Mouse (Mus musculus): ENCODE results near the gene Snap47.
A peak's percentile ranks its signal among the peaks of the same experiment; 100 is the strongest.
"Not testable (repeated sequence)": the region's sequence is repeated elsewhere in the genome, so short reads cannot be mapped to it uniquely, and the experiment has no call there.

Gene Snap47

DNA sequence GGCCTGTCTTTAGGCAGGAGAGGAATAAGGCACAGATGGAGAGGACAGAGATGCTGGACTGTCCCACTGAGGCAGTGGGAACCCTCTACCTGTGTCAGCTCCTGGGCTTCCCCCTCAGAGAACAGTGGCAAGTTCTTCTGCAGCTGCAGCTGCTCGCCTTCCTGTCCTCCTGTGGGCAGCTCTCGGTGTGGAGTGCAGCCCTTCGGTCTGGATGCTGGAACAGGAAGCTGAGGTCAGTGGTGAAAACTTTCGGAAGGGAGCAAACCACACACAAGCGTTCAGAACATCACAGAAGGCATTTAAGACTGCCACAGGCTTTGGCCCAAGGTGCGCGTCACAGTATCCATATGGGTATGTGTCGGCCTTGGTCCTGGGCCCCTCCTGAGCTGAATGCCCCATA lies 29.6 kb downstream of the Snap47 start:
- DNase-seq = no peak

DNA sequence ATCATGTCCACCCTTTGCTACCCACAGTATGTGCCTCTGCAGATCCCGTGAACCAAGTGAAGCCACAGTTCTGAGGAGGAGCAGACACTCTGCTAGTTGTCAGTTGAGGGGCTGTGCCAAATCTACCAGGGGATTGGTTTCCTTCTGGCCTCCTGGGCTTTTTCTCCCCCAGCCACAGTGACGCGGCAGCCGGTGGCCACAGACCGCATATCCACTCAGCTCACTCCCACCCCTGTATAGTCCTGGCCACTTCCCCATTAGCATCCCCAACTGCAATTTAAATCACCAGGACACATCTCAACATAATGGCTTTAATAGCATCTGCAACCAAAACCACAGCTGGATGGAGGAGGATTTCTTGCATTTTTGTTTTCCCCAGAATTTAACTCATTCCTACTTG lies 32.3 kb downstream of the Snap47 start:
- no peak for DNase-seq

DNA sequence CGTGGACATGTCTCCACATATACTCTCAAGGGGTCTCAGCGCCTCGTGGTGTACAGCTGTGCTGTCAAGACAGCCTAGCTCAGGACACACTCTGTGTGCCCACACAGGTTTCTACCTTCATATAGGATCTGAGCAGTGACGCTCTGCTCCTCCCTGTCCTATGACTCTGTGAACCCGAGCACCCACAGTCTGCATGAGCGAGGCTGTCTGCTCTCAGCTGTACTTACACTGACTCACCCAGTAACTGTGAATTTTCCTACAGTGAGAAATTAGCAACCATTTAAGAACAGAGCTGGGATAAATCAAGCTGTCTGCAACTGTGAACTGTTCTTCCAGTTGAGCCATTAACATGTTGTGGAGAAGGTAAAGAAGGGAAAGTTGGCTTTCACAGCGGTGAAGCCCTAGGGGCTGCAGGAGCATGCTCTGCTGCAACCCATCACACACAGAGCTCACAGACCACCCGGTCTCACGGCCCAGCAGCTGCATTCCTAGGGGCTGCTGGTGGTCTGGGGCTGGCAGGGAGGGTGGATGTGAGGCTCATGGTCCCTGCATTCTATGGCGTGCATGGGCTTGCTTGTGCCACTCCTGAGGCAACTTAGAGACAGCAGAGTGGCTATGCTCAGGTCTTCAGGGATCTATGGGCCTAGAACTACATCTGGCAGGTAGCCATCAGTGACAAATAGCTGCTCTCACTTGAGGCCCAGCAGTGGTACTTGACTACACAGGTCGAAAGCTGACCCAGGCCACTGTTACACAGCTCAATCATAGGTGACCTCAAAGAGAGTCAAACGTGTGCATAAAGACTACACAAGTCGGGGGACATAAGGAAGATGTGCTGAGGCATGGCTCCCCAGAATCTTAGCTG lies 37.8 kb downstream of the Snap47 start:
- peak; percentile 9 for DNase-seq

DNA sequence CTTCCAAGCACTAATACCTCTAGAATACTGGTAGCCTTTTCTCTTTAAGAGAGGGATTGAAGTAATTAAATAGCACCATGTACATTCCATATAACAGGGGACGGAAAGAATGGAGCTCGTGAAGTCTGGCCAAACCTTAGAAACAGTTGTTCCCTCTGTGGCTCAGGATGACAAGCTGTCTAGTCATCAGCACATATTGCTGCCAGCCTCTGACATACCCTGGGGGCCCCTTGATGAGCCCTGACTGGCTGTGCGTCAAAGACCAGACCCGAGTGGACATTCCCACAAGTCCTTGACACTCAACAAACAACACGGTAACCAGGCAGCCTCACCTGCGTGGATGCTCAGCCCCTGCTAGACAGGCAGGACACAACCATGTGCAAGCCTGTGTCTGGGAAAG lies 38.9 kb downstream of the Snap47 start:
- peak; percentile 3 for DNase-seq

DNA sequence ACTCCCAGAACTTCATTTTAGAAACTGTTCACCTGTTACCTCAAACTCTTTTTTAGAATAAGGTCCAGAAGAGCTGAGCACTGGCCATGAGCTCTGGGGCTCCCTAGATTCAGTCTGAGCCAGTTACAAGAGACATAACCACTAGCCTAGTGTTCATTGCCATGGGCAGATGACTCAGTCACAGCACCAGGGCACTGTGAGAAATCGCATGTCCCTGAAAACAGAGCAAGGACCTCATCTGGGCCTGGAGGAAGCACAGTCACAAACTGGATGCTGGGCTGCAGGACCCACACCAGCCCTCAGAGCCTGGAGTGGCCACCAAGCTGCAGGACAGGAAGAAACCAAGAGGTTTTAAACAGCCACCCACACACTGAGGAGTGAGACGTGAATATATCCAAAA lies 40.1 kb downstream of the Snap47 start:
- DNase-seq = no peak

DNA sequence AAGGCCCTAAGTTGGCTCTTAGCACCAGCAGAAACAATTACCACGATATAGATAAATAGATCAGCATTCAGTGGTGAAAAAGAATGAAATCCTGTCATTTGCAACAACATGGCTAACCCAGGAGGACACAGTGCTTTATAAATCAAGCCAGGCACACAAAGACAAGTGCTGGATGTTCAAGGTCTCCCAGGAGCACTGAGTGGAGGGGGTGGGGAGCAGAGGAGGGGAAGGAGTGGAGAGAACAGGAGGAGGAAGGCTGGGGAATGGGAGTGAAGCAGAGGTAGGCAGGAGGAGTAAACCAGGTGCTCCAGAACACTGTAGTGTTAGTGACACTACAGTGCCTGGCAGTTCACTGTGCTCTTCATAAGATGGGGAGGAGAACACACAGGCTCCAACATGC lies 45.2 kb downstream of the Snap47 start:
- no peak for DNase-seq

DNA sequence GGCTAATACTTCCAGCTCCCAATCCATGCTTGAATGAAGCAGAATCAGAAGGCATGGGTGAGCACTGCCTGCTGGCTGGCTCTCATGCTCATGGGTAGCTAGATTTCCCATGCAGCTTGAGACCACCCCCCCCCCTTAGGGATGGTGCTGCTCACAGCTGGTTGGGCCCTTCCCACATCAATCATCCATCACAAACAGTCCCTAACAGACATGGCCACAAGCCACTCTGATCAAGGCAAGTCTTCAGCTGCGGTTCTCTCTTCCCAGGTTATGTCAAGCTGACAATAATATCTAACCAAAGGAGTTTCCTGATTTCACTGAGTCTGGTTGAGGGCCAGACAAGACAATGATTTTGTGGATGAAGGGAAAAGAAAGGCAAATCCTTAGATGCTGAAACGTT lies 50.1 kb downstream of the Snap47 start:
- DNase-seq = no peak

DNA sequence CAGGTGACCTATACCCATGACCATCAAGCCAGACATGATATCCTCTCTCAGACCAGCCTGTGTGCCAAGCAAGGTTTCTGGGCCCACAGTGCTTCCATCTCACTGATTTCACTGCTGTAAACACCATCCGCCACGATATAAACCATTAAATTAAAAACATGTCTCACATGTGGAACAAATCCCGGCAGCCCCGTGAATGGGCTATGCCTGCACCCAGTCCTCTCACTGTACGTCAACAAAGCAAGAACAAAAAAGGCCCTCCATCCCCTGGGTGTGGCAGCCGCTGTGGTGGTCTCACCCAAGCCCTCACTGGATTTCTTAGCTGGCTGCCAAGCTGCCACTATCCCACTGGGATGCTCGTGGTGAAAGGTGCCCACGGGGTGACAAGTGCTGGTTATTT lies 51.2 kb downstream of the Snap47 start:
- no peak for DNase-seq

DNA sequence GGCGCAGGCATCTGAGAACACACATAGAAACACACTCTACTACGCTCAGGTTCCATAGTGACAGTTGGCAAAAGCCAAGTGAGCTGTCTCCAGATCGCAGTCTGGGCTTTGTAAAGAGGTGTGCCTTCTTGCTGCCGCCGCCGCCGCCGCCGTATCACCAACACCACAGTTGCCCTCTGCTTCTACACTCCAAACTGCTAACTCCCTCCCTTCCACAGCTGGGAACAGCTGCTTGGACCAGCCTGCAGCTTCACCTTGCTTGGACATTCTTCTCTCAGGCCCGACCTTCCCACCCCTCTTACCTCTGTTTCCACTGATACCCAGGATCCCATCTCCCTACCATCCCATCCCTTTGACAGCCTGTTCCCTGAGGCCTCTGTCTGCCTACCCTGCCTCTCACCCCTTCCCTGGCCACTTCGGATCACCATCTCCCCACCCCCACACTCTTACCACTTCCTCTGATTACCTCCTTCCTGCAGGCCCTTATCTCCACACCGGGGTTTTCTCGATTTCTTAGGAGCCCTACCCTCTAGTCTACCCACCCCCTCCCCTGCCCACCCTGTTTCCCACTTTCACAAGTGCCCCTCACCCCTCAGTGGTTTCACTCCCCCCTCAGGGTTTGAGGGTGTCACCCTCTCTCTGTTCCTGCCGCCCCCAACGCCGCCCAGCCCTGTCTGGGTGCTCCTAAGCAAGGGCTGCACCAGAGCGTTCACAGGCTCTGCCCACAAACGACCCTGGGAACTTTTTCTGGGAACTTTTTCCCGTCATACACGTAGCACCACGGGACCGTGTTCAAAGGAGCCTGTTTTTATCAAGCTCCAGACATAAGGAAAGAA lies 53.2 kb downstream of the Snap47 start:
- DNase-seq = no peak

DNA sequence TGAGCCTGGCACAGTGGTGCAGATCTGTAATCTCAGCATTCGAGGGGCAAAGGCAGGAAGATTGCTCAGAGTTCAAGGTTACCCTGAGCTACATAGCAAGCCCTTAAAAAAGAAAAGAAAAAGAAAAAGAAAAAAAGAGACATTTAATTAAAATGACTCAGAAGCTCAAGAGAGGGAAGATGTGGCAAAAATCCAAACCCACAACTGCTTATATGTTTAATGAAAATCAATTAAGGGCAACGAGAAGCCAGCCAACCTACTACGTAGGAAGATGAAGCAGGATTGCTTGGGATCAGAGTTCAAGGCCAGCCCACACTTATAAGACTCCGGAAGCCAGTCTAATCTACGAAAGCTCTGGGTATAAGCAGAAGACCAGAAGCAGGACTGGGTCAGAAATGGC lies 56.5 kb downstream of the Snap47 start:
- DNase-seq = no peak

DNA sequence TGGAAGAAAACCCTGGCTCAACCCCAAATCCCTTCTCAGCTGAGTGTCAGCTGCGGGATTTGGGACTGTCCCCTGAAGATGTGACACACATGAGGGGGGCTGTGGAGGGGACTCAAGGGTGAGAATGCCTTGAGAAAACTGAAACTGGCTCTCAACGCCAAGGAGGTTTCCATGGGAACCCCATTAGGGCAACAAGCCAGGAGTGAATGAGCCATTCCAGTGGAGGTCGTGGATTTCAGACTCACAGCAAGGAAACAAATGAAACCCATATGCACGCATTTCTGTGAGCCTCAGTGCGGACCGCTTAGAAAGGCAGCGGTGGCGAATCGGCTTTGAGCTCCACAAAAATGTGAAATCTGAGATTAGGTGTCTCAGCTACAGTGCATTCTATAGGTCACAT lies 57.4 kb downstream of the Snap47 start:
- DNase-seq = no peak

DNA sequence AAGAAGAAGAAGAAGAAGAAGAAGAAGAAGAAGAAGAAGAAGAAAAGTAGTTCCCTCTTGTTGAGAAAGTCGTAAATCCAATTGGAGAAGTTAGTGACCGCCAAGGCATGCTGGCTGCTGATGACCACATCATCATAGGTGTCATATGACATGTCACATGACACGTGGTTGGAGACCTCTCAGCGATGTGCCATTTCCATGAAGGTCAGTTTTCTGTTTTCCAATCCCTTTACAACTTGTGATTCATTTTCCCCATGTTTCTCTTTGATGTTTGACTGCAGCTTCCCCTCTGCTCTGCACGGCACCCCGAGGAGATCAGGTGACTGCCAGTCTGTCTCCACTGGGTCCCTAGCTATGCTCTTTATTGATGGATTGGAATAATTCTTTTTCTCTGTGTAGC lies 58.7 kb downstream of the Snap47 start:
- no peak for DNase-seq

DNA sequence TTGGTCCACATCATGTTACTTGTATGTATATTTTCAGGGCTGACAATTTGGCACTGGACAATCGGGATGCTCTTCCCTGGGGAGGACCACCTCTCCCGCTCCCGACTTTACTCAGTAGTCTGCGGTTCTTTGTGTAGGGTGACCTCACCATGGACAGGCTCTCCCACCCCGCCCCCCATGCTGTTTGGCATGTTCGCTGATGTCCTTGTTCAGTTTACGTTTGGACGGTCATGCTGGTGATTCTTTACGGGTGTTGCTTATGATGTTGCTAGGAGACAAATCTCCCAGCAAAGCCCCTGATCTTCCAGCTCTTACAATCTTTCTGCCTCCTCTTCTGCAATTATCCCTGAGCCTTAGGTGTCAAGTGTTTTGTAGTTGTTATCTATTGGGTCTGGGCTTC lies 60.5 kb downstream of the Snap47 start:
- no peak for DNase-seq

DNA sequence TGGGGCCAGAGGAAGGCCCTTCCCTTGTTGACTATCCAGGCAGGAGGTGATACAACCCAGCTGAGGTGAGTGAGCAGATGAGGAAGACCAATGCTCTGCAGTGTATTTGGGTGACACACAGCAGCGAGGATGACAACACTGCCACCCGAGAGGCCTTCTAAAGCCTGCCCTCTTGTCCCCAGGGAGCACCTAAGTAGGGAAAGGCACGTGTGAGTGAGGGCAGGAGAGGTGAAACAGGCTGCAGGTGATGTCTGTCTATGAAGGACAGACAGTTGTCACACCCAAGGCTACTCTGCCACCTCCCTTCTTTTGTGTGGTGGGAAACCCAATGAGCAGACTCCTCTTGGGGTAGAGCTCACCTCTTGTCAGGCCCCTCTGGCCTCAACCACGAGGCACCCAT lies 61.4 kb downstream of the Snap47 start:
- no peak for DNase-seq

DNA sequence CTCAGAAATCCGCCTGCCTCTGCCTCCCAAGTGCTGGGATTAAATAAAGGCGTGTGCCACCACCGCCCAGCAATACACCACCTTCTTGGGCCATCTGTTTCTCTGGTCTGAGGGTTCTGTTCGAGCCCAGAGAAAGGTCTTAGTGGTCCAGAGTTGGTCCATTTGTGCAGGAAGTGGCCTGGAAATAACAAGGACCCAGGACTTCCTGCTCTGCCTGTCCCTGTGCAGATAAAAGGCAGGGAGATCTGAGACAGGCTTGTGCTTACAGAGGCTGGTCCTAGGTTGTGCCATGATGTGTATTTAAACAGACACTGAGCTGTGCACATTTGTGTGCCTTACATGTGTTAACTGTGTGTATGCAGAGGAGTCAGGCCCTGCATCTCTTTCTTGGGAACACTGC lies 62.2 kb downstream of the Snap47 start:
- no peak for DNase-seq

DNA sequence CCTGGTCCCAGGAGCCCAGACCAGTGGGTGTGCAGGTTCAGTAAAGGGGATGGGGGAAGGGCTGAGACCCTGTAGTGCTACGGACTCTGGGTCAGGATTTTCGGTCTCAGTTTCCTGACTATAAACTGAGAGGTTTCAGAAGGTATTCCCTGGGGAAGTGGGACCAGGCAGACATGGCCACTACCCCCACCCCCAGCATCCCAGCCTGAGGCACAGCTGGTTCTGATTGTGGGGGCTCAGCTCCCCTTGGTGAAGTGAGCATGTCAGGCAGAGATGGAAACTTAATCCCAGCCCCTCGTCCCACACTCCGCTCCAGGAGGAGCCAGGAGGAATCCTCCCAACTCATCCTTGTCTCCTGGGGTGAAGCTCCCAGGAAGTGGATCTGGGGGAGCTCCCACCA lies 63.5 kb downstream of the Snap47 start:
- DNase-seq = no peak

DNA sequence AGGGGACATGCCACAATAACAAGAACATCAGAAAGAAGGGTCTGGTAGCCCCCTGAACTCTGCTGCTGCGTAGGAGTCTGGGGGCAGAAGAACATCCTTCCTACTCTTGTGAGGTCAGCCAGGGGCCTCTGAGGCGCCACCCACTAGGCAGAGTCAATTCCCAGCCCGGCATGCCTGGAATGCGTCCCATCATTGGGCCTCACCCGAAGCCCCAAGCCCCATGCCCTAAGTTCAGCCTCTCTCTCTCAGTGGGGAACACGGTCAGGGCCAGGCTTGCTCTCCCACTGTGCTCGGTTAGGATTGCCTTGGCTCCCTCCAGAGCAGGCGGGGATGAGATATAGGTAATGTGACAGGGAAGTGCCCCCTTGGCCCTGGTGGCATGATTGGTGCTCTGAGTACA lies 65.9 kb downstream of the Snap47 start:
- DNase-seq = no peak

DNA sequence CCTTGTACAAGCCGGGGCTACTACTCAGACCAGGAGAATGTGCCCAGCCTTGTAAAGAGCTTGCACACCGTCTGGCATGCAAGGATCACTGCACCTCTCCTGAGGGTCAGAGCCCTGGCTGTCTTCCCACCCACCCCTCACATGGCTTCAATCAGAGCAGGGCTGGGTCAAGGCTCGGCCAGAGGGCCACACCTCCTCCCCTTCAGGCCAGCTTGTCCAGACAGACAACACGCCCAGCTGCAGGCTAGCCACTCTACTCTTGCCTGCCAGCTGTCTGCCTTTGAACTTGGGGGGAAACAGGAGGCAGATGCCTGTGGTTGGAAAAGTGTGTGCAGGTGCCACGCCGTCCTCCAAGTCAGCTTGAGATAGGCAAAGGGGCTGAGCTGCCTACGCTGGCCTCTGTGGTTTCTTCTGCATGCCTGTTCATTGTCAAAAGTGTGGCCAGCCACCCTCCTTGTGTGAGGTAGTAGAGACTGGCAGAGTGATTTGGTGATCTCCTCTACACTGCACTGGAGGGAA lies 66.5 kb downstream of the Snap47 start:
- no peak for DNase-seq

DNA sequence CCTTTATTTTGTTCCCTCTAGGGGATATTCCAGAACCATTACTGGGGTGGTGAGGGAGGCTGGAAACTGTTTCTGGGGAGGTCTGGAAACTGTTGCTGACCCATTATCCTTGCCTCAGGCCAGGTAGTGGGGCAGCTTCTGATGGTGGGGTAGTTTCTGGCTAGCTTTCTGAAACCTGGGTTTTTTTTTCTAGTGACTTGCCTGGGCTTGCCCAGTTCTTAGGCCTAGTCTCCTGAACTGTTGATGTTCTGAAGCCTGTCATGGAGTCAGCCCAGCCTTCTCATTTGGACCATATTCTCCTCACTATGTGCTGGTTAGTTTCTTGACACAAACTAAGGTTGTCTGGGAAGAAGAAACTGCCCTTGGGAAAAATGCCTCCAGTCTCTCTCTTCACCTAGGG lies 71.4 kb downstream of the Snap47 start:
- DNase-seq = no peak

DNA sequence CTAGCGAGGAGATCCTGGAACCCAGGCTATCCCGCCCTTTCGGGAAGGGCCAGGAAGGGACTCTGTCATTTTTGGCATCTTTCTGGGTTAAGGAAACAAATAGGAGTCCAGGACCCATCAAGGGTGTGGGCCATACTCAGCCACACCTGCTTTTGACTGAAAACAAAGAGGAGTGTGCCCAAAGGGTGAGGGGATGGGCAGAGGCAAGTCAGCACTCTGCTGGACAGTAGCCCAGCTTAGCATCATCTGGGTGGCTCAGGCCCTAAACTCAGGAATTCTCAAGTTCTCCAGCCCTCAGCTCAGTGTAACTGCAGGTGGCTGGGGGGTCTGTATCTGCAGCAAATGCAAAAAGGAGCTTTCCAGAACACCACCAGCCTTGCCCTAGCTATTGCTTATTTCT lies 73.0 kb downstream of the Snap47 start:
- DNase-seq = no peak

DNA sequence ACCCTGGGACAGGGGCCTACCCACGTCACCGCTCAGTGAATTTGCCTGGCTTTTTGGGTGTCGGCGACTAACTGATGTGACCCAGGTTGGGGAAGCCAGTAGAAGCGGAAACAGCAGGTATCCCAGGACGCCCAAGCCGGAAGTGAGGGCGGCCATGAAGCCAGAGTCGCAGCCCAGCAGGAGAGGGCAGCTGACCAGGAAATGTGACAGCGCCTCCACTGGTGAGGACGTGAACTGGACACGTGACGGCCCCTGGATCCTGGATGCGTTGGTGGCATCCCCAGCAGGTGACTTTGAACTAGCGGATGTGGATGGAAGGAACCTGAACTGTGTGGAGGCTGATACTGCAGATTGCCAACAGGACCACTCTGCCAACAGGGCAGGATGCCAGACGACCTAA lies 75.5 kb downstream of the Snap47 start, which contains the start of gene Prss38:
TSS of gene Prss38 (minus strand) at position 183 of the 400 bp plus-strand sequence.
- no peak for DNase-seq

DNA sequence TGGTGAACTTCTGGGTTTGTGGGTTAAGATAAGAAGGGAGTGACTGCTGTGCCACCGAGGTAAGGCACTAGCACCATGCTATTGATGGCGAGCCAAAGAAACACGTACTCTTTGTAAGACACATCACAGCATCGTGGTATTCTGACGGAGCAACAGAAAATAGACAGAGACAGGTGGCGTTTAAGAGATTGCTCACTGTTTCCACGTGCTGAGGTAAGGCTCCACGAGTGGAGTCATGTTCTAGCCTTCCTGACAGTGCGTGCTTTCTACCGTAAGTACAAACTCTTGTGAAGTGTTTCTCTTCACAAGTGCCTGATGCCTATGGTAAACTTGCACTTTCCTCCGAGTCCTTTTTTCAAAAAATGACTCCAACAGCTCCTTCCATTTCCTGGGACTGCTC lies 81.1 kb downstream of the Snap47 start:
- DNase-seq = no peak

DNA sequence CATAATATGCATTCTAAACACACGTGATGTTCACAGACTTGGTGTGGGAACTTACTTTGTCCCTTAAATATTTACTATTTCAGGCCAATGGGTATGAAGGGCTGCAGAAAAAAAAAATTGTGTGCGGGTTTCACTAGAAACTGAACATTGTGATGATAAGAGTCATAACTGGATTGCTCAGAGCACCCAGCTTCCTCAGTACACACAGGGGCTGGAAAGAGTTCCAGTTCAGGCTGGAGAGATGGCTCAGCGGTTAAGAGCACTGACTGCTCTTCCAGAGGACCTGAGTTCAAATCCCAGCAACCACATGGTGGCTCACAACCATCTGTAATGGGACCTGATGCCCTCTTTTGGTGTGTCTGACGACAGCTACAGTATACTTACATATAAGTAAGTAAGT lies 83.0 kb downstream of the Snap47 start:
- DNase-seq = not testable (repeated sequence)

DNA sequence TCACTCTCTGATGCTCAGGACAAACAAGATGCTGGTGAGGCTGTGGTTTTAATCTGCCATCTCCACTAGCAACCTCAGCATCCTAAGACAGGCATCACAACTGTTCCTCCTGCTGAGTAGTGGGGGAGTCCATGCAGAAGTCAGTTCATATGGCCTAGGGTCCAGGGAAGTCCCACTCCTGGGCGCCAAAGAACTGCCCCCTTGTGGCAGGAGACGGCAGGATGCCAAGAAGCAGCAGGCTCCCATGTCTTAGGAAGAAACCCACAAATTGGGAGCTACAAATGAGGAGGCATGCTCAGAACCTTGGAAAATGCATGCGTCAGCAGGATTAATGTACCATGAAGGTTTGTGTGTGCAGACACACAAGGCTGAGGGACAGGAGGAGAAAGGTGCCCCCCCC lies 84.4 kb downstream of the Snap47 start:
- DNase-seq = no peak

Data from right cerebral cortex, postnatal 25 days (tissue).